Mouse (Mus musculus): ENCODE data around the gene Cacul1.

DNA sequence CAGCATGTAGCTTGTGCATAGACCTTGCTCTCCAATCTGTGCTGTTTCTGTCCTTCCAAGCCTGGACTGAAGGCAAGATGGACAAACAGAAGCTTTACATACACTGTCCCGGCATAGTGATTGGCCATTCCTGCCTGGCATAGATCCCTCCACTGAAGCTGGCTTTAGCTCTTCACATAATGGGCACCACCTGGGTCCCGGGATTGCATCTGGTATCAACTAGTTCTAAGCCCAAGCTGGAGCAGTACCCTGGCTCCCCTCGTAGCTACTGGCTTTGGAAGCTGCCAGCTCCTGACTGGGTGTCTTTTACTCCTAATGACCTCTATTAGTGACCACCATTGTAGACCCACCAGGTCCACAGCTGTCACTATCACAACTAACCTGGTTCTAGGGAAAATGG is 22.8 kb upstream of the Cacul1 start:
- TF ChIP-seq CTCF (IDR thresholded peaks at IDR 0.05; ENCODE audit: low read depth, low read length) (no peak), POLR2A (IDR thresholded peaks at IDR 0.05; ENCODE audit: extremely low read depth, insufficient read depth, low read length) (no peak)

Data from liver, adult 2 months (tissue).